Mouse (Mus musculus) large intestine, adult 2 months (tissue): ENCODE data around the gene Gbx1. TPM values are rescaled to one million over a fixed set of nuclear protein-coding genes. Genes with fewer than 3 reads are reported as not detected.

Source experiments
- DNase-seq: peaks from one replicate; pipeline ENCODE4 v3.0.0-alpha.2; 2012; ENCODE audit warnings: low read depth, low spot score
- WGBS: fragments of 180-500 bp; shearing (Covaris S2); methylation state at CpG from one replicate; pipeline ENCODE4 v1.1.7; 2018; 5-methylcytosine and 5-hydroxymethylcytosine counted together
- polyA plus RNA-seq: library from polyadenylated mRNA; depleted of rRNA; stranded (reverse); fragments of >200 nt; gene quantifications from 2 replicates; pipeline ENCODE4 v1.2.3, GENCODE M21; 2012

The Gbx1 gene
- polyA plus RNA-seq, 1 experiment: 0.02 TPM

DNA sequence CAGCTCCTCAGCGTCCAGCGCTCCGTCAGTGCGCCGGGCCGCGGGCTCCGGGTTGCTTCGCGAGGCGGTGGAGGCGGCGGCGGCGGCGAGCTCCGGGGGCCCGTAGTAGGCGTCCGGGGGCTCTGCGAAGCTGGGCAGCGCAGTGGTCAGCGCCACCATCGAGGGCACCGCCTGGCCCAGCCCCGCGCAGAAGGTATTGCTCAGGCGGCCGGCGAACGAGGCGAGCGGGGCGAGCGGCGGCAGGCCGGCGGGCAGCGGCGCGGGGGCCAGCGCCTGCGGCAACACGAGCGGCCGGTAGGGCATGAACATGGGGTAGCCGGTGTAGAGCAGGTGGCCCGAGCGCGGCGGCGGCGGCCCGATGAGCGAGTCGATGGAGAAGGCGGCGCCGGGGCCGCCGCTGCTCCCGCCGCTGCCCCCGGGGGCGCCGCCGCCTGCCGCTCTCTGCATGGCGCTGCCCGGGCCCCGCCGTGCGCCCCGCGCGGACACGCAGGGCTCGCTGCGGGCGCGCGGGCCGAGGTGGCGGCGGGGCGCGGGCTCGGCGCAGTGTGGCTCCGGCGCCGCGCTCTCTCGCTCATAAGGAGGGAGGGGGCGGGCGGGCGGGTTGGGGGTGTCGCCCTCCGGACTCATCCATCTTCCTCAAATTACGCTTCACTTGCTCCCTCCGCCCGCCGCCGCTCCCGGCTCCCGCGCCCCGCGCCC lies 663 bp downstream of the Gbx1 start:
- WGBS: 1% methylated on average over 99 of the region's 109 CpGs
- no peak for DNase-seq

DNA sequence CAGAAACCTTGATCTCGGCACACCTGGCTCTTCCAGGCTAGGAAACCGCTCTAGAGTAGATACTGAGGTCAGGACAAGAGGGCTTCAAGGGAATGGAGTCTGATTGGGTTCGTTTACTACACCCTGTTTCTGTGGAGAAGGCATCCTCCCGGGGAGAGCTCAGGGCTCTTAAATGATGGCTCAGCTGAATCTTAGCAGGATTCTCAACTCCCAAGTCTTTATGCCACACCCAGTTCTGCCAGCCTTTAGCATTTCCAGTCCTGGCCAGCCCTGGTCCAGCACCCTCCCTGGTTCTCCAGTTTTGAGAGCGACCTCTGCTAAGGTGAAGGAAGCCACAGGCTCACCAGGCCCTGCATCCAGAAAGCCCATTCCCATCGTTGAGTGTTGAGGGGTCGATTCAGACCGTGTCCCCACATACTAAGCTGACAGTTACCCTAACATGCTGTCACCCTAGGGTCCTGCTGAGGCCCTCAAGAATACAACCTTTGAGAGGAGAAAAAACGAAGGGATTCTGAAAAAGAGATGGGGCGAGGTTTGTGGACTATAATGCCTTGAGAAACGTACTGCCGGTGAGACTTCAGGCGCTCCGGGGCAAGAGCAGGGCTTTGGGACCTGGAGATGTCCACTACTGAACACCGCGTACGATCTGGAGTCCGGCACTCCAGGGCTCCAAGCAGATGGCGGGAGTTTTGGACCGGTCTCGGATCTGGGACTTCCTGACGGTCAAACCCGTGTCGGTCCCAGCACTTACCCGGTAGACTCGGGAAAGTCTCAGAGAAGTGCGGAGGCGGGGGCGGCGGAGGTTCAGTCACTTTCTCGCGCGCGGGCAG lies 1.4 kb downstream of the Gbx1 start:
- DNase-seq: no peak
- WGBS: 6% methylated on average over 34 of the region's 34 CpGs

DNA sequence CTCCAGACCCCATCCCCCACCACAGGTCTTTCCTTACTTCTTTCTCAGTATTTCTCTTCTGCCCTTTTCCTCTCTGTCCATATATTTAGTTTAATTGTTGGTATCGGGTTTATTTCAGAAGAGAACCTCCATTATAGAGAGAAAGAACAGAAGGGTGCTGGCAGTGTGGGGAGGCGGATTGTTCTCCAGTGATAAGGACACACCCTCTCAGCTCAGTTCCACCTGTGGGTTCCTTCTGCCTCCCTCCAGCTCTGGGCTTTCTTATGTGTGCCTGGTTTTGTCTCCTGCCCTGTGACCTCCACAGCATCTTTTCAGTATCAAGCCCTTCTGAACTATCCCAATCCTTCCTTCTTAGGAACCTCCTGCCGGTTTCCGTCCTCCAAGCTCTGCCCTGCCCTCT lies 2.5 kb downstream of the Gbx1 start:
- 19% methylated on average over 4 of the region's 4 CpGs for WGBS

DNA sequence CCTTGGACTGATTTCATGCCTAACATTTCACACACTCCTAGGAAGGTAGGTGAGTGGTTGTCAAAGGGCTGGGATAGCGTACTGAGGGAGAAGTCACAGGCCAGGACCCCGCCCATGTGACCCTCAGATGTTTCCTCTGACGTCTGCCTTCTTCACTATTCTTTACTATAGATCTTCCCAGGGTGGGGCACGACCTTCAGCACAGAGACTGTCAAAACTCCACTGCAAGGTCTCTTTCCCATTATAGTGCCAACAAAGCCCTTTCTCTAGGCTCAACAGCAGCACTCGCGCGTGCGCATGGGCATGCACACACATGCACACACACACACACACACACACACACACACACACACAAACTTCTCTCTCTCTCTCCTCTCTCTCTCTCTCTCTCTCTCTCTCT lies 3.2 kb downstream of the Gbx1 start:
- DNase-seq: no peak
- WGBS: 45% methylated on average over 8 of the region's 8 CpGs

More for the DNA sequence above, 2.5 kb downstream of the Gbx1 start:
- no peak for DNase-seq

DNA sequence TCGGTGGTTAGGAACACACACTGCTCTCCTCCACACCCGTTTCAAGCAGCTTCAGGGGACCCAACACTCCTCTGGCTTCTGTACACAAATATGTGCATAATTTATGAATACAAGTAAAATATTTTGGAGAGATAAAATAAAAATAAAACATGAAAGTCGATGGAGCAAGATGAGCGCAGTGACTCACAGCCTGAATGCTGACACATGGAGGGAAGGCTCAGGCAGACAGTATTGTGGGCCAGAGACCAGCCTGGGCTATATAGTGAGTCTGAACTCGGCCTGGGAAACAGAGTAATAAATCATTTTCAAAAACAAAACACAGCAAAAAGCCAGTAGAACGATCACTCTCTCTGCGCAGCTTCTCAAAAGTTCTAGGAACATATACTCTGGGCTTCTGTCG lies 5.6 kb downstream of the Gbx1 start:
- no peak for DNase-seq
- 42% methylated on average over 8 of the region's 8 CpGs for WGBS

DNA sequence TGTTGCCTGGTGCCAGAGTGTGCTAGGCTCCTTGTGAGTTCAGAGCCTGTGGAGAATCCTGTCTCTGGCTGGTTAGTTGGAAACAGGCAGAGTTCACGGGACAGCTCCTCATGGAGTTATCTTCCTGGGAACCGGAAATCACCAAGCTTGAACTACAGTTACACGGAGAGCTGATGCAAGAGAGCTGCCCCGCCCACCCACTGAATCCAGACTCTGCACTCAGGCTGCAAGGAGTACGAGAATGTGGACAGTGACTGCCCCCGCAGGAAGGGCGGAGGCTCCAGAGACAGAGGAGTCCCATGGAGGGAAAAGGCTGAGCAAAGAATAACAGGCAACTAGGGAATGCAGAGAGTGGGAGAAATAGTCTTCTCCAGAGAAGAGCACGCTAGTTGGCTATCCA lies 14.7 kb downstream of the Gbx1 start:
- DNase-seq: no peak
- 24% methylated on average over 8 of the region's 8 CpGs for WGBS

DNA sequence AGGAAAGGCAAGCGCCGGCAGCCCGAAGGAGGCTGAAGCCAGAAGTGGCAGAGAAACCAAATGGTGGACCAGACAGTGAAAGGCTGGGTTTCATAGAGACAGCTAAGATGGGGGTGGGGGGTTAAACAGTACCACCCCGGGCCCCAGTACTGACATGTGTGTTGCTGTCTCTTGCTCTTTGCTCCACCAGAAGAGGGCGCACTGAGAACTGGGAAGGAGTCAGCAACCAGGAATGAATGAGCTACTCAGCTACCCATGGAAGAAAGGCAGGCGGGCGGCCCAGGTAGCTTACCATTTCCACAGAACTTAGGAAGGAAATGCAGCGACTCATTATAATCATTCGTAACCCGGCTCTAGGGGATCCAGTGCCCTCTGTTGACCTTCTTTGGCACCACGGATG lies 16.4 kb downstream of the Gbx1 start:
- no peak for DNase-seq
- WGBS: 49% methylated on average over 11 of the region's 11 CpGs

DNA sequence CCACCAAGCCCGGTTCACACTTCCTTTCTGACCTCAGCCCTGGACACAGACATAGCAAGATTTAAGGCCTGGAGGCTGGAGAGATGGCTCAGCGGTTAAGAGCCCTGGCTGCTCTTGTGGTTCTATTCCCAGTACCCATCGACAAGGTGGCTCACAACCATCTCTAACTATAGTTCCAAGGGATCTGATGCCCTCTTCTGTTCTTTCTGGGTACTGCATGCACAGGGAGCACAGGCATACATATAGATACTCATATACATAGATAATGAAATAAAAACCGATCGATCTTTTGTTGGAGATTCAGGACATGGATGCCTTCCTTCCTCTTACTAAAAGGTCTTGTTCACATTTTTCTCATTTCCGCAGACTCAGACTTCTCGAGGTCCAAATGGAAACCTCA lies 18.6 kb downstream of the Gbx1 start:
- no peak for DNase-seq
- 91% methylated on average over 7 of the region's 7 CpGs for WGBS

DNA sequence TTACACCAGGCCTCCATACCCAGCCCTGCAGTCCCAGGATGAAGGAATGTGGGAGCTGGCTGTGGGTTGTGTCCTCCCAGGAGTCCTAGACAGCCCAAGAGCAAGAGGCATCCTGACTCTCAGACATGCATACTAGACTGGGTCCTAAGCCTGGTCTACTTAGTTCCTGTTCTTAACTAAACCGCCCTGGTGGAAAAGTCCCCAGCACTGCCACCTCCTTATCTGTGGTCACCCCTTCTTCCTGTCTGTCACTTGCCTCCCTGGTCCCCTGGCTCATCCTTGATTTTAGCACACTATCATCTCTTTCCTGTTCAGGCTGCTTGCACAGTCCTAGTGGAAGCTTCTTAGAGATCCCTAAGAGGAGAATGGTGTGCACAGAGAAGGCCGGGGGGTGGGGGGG lies 21.5 kb downstream of the Gbx1 start:
- WGBS: 43% methylated on average over 2 of the region's 2 CpGs

DNA sequence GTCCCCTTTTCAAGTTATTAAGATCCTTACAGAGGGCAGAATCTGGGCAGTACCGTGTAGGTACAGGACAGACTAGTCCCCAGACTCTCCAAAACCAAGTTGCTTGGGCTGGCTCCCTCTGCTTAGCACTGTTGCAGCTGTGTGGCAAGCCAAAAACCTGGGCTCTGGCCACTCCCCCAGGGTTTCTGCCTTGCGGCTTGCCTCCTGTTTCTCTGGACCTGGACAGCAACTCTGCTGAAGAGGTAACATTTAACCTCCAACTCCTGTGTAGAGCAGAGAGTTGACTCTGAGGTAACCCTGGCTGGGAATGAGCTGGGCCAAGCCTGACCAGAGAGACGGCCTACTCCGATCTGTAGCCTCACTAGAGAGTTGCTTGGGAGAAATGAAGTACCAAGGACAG lies 24.2 kb downstream of the Gbx1 start:
- DNase-seq: no peak
- WGBS: 71% methylated on average over 4 of the region's 4 CpGs

More for the DNA sequence above, 21.5 kb downstream of the Gbx1 start:
- DNase-seq: no peak

DNA sequence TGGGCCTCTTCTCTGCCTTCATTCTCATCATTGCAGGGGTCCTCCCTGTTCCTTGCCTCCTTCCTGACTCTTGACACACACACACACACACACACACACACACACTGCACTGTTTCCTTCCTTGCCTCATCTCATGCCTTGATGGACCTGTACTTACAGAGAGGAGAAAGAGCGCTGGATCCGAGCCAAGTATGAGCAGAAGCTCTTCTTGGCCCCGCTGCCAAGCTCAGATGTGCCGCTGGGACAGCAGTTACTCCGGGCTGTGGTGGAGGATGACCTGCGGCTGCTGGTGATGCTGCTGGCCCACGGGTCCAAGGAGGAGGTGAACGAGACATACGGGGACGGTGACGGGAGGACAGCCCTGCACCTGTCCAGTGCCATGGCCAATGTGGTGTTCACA lies 26.2 kb downstream of the Gbx1 start:
- 79% methylated on average over 11 of the region's 11 CpGs for WGBS
- no peak for DNase-seq

DNA sequence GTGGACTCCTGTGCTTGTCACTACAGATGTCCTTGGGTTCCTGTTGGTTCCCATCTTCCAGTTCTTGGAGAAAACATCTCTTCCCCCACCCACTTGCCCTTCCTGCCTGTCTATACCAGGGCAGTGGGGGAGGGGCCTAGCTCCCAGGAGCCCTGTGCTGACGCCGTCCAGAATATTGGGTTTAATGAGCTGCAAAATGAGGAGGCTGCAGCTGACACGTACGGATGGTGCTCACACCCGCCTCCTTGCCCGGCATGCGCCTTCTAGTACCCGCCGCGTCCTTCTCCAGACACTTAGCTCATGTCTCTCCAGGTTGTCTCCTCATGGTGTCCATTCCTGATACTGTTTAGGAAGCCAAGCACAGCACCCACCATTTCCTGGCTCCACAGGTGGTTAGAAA lies 27.9 kb downstream of the Gbx1 start:
- DNase-seq: no peak
- 89% methylated on average over 10 of the region's 10 CpGs for WGBS

DNA sequence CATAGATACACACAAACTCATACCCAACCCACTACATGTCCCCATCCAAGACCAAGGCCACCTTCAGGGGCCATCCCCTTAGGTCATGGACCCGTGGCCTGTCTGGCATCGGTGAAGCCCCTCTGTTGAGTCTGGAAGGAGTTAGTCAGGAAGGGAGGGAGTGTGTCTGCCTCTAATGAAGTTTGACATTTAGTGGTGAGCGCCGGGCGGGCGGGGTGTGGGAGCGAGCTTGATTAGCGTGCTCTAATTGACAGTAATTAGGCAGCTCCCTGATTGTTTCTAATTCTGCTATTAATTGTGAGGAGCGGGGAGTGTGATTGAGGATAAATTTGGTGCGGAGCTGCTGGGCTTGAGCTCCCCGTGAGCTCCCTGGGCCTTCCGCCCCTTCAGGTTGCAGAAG lies 29.5 kb downstream of the Gbx1 start:
- 95% methylated on average over 12 of the region's 12 CpGs for WGBS
- DNase-seq: no peak

DNA sequence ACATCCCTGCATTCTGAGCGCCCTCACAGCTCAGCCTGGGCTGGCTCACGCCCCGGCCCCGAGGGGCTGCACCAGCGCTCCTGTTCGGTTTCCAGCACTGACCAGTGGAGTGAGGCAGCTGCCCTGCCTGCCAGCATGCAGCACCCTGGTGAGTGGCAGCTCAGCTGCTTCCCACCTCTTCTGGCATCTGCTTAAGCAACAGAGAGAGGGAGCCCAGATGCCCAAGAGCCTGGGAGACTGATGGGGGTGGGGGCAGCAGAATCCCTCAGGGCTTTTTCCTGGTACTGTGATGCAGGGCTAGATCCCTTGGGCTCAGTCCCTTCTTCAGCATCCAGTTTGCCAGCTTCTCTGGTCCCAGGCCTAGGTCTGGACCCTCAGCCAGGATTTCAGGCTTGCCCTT lies 30.2 kb downstream of the Gbx1 start:
- WGBS: 89% methylated on average over 6 of the region's 6 CpGs

DNA sequence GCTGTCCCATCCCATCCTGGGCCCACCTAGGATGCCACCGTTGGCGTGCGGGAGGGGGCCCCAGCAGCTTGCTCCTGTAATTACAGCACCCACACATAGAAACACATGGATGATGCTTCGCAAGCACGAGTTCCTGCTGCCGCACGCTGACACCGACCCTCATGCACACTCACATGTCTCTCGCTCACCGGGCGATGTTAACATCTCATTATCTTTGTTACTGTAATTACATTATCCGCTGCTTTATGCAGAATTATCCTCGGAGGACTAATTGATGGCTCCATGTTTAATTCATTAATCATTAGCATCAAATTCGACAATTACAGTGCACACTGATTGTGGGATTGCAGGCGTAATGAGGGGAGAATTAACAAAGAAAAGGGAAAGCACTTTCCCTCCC lies 32.0 kb downstream of the Gbx1 start:
- DNase-seq: no peak
- WGBS: 95% methylated on average over 15 of the region's 15 CpGs

More for the DNA sequence above, 30.2 kb downstream of the Gbx1 start:
- DNase-seq: no peak

DNA sequence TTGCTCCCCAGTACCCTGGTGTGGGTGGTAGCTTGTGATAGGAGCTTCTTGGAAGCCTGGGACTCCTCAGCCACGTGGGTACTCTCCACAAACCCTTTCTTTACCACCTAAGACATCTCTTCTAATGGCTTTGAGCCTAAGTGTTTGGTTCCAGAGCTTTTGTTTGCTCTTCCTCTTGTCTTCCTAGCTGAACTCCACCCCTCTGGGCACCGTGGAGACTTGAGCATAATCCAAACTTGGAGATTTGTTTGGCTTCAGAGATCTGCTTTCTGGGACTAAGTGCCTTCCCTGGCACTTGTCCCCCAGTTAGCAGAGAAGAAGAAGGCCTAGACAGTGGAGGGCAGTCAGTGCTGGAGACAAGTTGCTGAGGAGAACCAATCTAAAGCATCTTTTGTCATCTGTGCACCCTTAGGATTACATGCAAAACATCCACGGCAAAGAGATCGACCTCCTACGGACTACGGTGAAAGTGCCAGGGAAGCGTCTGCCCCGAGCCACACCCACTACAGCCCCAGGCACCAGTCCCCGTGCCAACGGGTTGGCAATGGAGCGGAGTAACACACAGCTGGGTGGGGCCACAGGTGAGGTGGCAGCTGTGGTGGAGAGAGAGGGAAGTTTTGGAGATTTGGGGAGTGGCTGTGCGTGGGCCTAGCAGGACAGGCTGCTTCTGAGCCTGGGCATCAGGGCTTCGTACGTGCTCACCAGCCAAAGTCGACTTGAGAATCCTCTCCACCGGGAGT lies 34.3 kb downstream of the Gbx1 start:
- WGBS: 35% methylated on average over 16 of the region's 16 CpGs
- no peak for DNase-seq

DNA sequence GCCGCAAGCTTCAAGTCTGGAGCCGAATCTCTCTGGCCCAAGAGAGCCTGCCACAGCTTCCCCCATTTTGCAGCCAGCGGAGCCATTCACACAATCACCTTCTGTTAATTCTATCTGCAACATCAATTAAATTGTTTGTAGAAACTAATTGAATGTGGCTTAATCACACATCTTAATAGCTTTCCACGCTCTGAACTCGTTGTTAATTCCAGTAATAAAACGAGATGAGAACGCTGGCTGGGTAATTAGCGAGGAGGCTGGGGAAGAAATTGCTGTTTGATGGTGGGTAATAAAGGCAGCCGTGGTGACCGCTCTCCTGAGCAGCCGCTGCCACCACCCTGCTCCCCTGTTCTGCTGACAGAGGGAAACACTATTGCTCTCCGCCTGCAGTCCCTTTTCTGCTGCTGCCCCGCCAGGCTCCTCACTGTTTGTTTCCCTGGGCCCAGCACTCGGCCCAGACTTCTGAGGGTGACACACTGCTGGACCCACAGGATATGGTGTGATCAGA lies 36.5 kb downstream of the Gbx1 start:
- no peak for DNase-seq
- 42% methylated on average over 14 of the region's 14 CpGs for WGBS

DNA sequence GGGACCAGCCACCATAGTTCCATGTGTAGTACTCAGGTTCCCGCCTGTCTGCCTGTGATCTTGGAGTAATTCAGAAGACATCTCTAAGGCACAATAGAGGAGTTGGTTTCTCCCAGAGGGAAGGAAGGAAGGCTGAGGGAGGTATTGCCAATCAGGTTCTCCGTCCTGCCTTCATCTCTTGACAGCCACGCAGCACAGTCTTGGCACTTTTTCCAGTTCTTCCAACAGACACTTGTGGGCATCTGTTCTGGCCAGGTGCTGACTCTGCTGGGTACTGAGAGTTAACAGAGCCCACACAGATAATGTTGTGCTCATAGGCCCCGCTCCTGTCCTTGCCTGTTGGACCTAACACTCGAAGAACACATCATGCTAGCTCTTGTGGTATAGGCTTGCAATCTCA lies 40.3 kb downstream of the Gbx1 start:
- WGBS: 97% methylated on average over 5 of the region's 5 CpGs
- no peak for DNase-seq

DNA sequence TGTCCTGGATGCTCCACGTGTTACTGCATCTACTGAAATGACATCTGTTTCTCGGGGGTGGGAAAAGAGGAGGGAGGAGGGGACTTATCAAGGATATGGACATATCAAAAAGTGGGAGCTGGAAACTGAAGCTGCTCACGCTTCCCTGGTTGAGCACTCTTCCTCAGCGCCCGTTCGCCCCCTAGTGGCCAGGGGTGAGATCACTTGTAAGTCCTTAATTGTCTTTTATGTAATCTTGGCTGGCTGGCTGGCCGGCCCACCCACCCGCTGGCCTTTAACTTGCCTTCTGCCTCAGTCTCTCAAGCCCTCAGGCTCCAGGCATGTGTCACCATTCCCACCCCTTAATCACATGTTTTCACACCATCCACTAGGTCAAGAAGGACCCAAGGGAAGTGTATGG lies 40.9 kb downstream of the Gbx1 start:
- DNase-seq: no peak
- 4% methylated on average over 8 of the region's 8 CpGs for WGBS

DNA sequence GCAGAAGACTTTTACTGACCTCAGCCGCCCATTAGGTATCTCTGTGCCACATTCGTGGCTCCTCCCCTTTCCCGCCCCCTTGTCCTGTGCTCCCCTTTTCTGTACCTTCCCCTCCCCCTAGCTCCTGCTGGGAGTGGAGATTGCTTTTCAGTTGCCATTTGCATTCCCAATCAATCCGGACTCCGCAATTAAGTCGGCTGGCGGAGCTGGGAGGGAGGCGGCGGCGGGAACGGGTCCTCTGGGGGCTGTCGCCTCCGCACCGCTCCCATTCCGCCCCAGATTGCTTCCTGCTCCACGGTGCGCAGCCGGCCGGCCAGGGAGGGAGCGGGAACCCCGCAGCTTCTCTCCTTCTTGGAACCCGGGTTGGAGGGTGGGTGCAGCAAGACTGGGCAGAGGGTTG lies 42.0 kb downstream of the Gbx1 start:
- 88% methylated on average over 22 of the region's 22 CpGs for WGBS
- DNase-seq: no peak
